26 mouse cellular contexts compared by ENCODE assay signal in genomic region chr2:124627664-124628063, GRCm38 (mm10).
DNase-seq lines count a peak whose midpoint lies in the region; ATAC-seq lines count a peak whose summit lies in the region.
"Had no signal": no experiment of that assay in that cellular context is flagged by ENCODE, and none has a peak within 500 bp of the region (broad histone marks: within the 10 kb centered on the region; RNA-seq: fewer than 3 reads in every experiment).

No protein-coding gene starts in this region.

- no peaks in the 10 kb centered on the region for H3K4me1 ChIP-seq in hindbrain, embryonic 11.5 days (replicated peaks; ENCODE audit: control insufficient read depth, insufficient read depth, low read length)
- no peaks in the 10 kb centered on the region for H3K4me1 ChIP-seq in hindbrain, embryonic 14.5 days (replicated peaks; ENCODE audit: control insufficient read depth, insufficient read depth, low read length)
- no peaks in the 10 kb centered on the region for H3K4me1 ChIP-seq in midbrain, embryonic 15.5 days
- no peaks in the 10 kb centered on the region for H3K4me1 ChIP-seq in midbrain, embryonic 16.5 days (ENCODE audit: control insufficient read depth, insufficient read depth, low read length)
- peaks cover 8% of the 10 kb centered on the region for H3K4me1 ChIP-seq in intestine, embryonic 15.5 days (replicated peaks)
- H3K4me1 ChIP-seq: embryonic facial prominence, embryonic 12.5 days; liver, embryonic 13.5 days had no signal

- H3K27ac ChIP-seq in hindbrain, embryonic 11.5 days (ENCODE audit: low read depth, low read length), result no peak overlapping the region
- no peak overlapping the region for H3K27ac ChIP-seq in hindbrain, embryonic 14.5 days
- no peak overlapping the region for H3K27ac ChIP-seq in midbrain, embryonic 15.5 days
- no peak overlapping the region for H3K27ac ChIP-seq in midbrain, embryonic 16.5 days (ENCODE audit: low read length)
- H3K27ac ChIP-seq in intestine, embryonic 15.5 days, result no peak overlapping the region
- H3K27ac ChIP-seq: embryonic facial prominence, embryonic 12.5 days; heart, adult 2 months; heart, embryonic 13.5 days; left cerebral cortex, adult 2 months; liver, embryonic 13.5 days had no signal

- H3K4me3 ChIP-seq in hindbrain, embryonic 11.5 days (ENCODE audit: low read depth, low read length), result no peak overlapping the region
- no peak overlapping the region for H3K4me3 ChIP-seq in hindbrain, embryonic 14.5 days (replicated peaks; ENCODE audit: low read length)
- no peak overlapping the region for H3K4me3 ChIP-seq in midbrain, embryonic 15.5 days
- no peak overlapping the region for H3K4me3 ChIP-seq in midbrain, embryonic 16.5 days (ENCODE audit: low read depth, low read length)
- H3K4me3 ChIP-seq in intestine, embryonic 15.5 days (replicated peaks), result no peak overlapping the region
- H3K4me3 ChIP-seq: embryonic facial prominence, embryonic 12.5 days; heart, adult 2 months; heart, embryonic 13.5 days; left cerebral cortex, adult 2 months; liver, embryonic 13.5 days; megakaryocyte, embryonic 14.5 days had no signal

- no peaks in the 10 kb centered on the region for H3K9me3 ChIP-seq in hindbrain, embryonic 11.5 days (ENCODE audit: control insufficient read depth, low read length)
- H3K9me3 ChIP-seq in hindbrain, embryonic 14.5 days (ENCODE audit: control insufficient read depth, low read length), result no peaks in the 10 kb centered on the region
- H3K9me3 ChIP-seq in midbrain, embryonic 15.5 days, result no peaks in the 10 kb centered on the region
- H3K9me3 ChIP-seq in midbrain, embryonic 16.5 days (replicated peaks; ENCODE audit: control insufficient read depth, low read length, poor library complexity, severe bottlenecking), result no peaks in the 10 kb centered on the region
- H3K9me3 ChIP-seq in intestine, embryonic 15.5 days, result no peaks in the 10 kb centered on the region
- H3K9me3 ChIP-seq: embryonic facial prominence, embryonic 12.5 days; heart, embryonic 13.5 days; liver, embryonic 13.5 days; megakaryocyte, embryonic 14.5 days had no signal

- no peak overlapping the region for H3K4me2 ChIP-seq in hindbrain, embryonic 11.5 days (replicated peaks; ENCODE audit: low read depth, low read length)
- no peak overlapping the region for H3K4me2 ChIP-seq in hindbrain, embryonic 14.5 days (replicated peaks)
- H3K4me2 ChIP-seq in midbrain, embryonic 15.5 days, result no peak overlapping the region
- H3K4me2 ChIP-seq in midbrain, embryonic 16.5 days (ENCODE audit: low read length), result no peak overlapping the region
- H3K4me2 ChIP-seq in intestine, embryonic 15.5 days (replicated peaks), result no peak overlapping the region
- H3K4me2 ChIP-seq: embryonic facial prominence, embryonic 12.5 days; heart, embryonic 13.5 days; liver, embryonic 13.5 days had no signal

- no peaks in the 10 kb centered on the region for H3K27me3 ChIP-seq in hindbrain, embryonic 11.5 days (ENCODE audit: control insufficient read depth, insufficient read depth, low read length)
- no peaks in the 10 kb centered on the region for H3K27me3 ChIP-seq in hindbrain, embryonic 14.5 days (ENCODE audit: control insufficient read depth, insufficient read depth, low read length)
- H3K27me3 ChIP-seq in midbrain, embryonic 15.5 days (replicated peaks), result no peaks in the 10 kb centered on the region
- H3K27me3 ChIP-seq in midbrain, embryonic 16.5 days (ENCODE audit: control insufficient read depth, insufficient read depth, low read depth, low read length), result no peaks in the 10 kb centered on the region
- H3K27me3 ChIP-seq in intestine, embryonic 15.5 days (replicated peaks), result no peaks in the 10 kb centered on the region
- H3K27me3 ChIP-seq: embryonic facial prominence, embryonic 12.5 days; heart, embryonic 13.5 days; liver, embryonic 13.5 days; megakaryocyte, embryonic 14.5 days had no signal

- no peaks in the 10 kb centered on the region for H3K36me3 ChIP-seq in hindbrain, embryonic 11.5 days (ENCODE audit: control insufficient read depth, insufficient read depth, low read length)
- no peaks in the 10 kb centered on the region for H3K36me3 ChIP-seq in hindbrain, embryonic 14.5 days (replicated peaks; ENCODE audit: control insufficient read depth, insufficient read depth)
- no peaks in the 10 kb centered on the region for H3K36me3 ChIP-seq in midbrain, embryonic 15.5 days (replicated peaks)
- H3K36me3 ChIP-seq in midbrain, embryonic 16.5 days (ENCODE audit: control insufficient read depth, insufficient read depth, low read length), result no peaks in the 10 kb centered on the region
- H3K36me3 ChIP-seq in intestine, embryonic 15.5 days, result no peaks in the 10 kb centered on the region
- H3K36me3 ChIP-seq: embryonic facial prominence, embryonic 12.5 days; liver, embryonic 13.5 days had no signal

- DNase-seq in hindbrain, embryonic 11.5 days (ENCODE audit: low spot score), result no peak
- no peak for DNase-seq in hindbrain, embryonic 14.5 days (ENCODE audit: low spot score)
- DNase-seq in cerebellum, adult 8-10 months, result no peak
- no peak for DNase-seq in frontal cortex, postnatal 14 days (ENCODE audit: low spot score in 2 of 2)
- DNase-seq: adrenal gland, adult 8-10 months; B cell, adult 2 months; cerebellum, adult 18-20 months; cerebellum, postnatal 25 days; forebrain, postnatal 0 days; gastrocnemius, postnatal 25 days; heart, postnatal 14 days; kidney, adult 8-10 months; liver, embryonic 13.5 days; lung, adult 2 months; lung, postnatal 36 days; retina, postnatal 1 day; right cerebral cortex, postnatal 25 days; spleen, adult 18-20 months had no signal

- WGBS in hindbrain, embryonic 11.5 days, result 60% methylated on average over 5 of the region's 5 CpGs
- 46% methylated on average over 5 of the region's 5 CpGs for WGBS in hindbrain, embryonic 14.5 days
- 59% methylated on average over 5 of the region's 5 CpGs for WGBS in midbrain, embryonic 15.5 days
- 60% methylated on average over 5 of the region's 5 CpGs for WGBS in midbrain, embryonic 16.5 days
- WGBS in intestine, embryonic 15.5 days, result 73% methylated on average over 5 of the region's 5 CpGs

- ATAC-seq in hindbrain, embryonic 11.5 days (ENCODE audit: low FRiP score), result peak; percentile 72
- ATAC-seq in hindbrain, embryonic 14.5 days (ENCODE audit: low FRiP score), result no peak
- 0 out of 2 replicates have a peak, but pooled peaks have one; percentile 33 for ATAC-seq in midbrain, embryonic 15.5 days (replicated peaks)
- no peak for ATAC-seq in midbrain, embryonic 16.5 days
- 0 out of 2 replicates have a peak, but pooled peaks have one; percentile 32 for ATAC-seq in intestine, embryonic 15.5 days
- ATAC-seq: forebrain, postnatal 0 days had no signal

- no peak overlapping the region for H3K9ac ChIP-seq in hindbrain, embryonic 11.5 days (ENCODE audit: low read depth, low read length)
- no peak overlapping the region for H3K9ac ChIP-seq in hindbrain, embryonic 14.5 days
- H3K9ac ChIP-seq in midbrain, embryonic 15.5 days, result no peak overlapping the region
- no peak overlapping the region for H3K9ac ChIP-seq in midbrain, embryonic 16.5 days (ENCODE audit: low read depth, low read length)
- no peak overlapping the region for H3K9ac ChIP-seq in intestine, embryonic 15.5 days
- H3K9ac ChIP-seq: embryonic facial prominence, embryonic 12.5 days; forebrain, postnatal 0 days; heart, embryonic 13.5 days; liver, embryonic 13.5 days had no signal

Comparison
In these comparisons a context has a peak if more than half of its experiments do, and no peak if none do; other contexts are left out.
1. ATAC-seq: peak in hindbrain, embryonic 11.5 days (single experiment), midbrain, embryonic 15.5 days (single experiment) and intestine, embryonic 15.5 days (single experiment); none in hindbrain, embryonic 14.5 days (single experiment) and midbrain, embryonic 16.5 days (single experiment).